Mouse (Mus musculus): Measurements from ENCODE around the gene Hjurp. TPM values are rescaled to one million over a fixed set of nuclear protein-coding genes. Genes with fewer than 3 reads are reported as not detected.

The Hjurp gene
- polyA plus RNA-seq, 2 experiments, result 38.0 to 61.0 TPM

DNA sequence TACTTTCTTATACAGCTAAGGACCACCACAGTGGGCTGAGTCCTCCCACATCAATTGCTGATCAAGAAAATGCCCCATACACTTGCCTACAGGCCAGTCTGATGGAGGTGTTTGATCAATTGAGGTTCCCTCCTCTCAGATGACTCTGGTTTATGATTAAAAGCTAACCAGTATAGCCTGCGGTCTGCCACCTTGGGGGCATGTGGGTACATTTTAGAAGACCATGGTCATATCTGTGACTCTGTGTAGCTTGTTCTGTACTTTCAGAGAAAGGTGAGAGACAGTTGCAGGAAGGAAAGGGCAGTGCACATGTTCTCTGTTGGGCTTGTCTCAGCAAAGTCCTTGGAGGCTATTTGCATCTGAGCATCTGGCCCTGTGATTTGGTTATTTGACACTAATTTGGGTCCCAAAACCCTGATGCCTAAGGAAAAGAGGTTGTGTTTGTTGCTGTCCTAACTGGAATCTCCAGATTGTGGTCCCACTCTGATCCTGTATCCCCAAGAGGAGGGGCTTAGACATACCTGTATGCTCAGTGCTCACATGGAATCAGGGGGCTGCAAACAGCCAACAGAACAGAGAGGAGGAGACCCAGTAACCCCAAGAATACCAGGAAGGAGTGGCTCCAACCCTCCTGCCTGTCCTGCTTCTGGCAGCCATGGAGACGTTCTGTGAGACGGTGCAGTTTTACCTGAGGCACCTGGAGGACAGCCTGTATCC, 44.6 kb downstream of the Hjurp start:
- no peak for DNase-seq (ENCODE audit: low read depth in 3 of 3, low spot score in 3 of 3)
- Histone ChIP-seq H3K4me3 (ENCODE audit: insufficient read depth in 1 of 2, low read depth in 2 of 2, low read length in 2 of 2) (no peak overlapping the region), H3K9me3 (ENCODE audit: control insufficient read depth, low read length) (peaks cover 31% of the 10 kb centered on the region), H3K4me1 (replicated peaks; ENCODE audit: control insufficient read depth in 2 of 2, insufficient read depth in 2 of 2, low read length in 1 of 2) (no peaks in the 10 kb centered on the region), H3K9ac (replicated peaks) (no peak overlapping the region), H3K4me2 (ENCODE audit: low read depth) (no peak overlapping the region), H3K36me3 (replicated peaks; ENCODE audit: control insufficient read depth, insufficient read depth, low read depth) (no peaks in the 10 kb centered on the region), H3K27ac (no peak overlapping the region), H3K27me3 (ENCODE audit: control insufficient read depth, insufficient read depth, low read length) (no peaks in the 10 kb centered on the region)
- no peak for TF ChIP-seq EP300 (IDR thresholded peaks at IDR 0.05; ENCODE audit: low read depth)
- no peak for TF ChIP-seq CTCF (IDR thresholded peaks at IDR 0.05; ENCODE audit: low read depth)
- WGBS (ENCODE audit: insufficient replicate concordance), result 43% methylated on average over 3 of the region's 3 CpGs
- ATAC-seq (ENCODE audit: insufficient read depth), result no peak

DNA sequence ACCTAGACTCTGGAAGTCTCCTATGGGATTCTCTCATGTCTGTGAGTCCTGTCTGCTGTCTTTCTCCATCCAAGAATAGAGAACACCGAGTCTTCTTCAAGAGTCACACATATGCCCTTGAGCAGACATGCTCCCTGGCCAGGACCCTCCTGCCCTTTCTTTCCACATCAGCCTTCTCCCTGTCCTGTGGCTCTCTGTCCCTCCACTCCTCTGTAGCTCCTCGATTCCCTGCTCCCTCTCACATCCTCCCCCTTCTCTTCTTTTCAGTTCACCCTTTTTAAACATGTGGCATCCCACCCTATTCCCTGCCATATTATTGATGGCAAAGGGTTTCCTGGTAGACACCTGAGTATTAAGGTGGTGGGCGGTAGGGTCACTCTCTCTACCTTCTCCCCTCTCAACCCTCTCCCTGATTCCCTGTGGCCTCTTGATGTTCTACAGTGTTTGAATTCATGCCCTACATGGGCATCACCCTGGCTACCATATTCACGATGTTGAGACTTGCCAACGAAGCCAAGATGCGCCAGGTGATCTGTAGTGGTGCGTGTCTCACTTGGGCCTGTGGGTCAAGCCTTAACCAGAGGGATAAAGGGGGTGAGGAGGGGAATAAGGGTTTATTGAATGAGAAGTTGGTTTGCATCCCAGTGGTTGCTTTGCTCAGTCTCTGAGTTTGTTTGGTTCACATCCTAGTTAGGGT, 45.5 kb downstream of the Hjurp start:
- ATAC-seq (ENCODE audit: insufficient read depth), result no peak
- H3K4me2 ChIP-seq (ENCODE audit: low read depth), result no peak overlapping the region
- no peak overlapping the region for H3K27ac ChIP-seq
- TF ChIP-seq EP300 (IDR thresholded peaks at IDR 0.05; ENCODE audit: low read depth) (no peak), CTCF (IDR thresholded peaks at IDR 0.05; ENCODE audit: low read depth) (no peak)
- H3K36me3 ChIP-seq (replicated peaks; ENCODE audit: control insufficient read depth, insufficient read depth, low read depth), result no peaks in the 10 kb centered on the region
- H3K27me3 ChIP-seq (ENCODE audit: control insufficient read depth, insufficient read depth, low read length), result no peaks in the 10 kb centered on the region
- H3K9me3 ChIP-seq (ENCODE audit: control insufficient read depth, low read length), result peaks cover 29% of the 10 kb centered on the region
- DNase-seq (ENCODE audit: low read depth in 3 of 3, low spot score in 3 of 3), result no peak
- WGBS (ENCODE audit: insufficient replicate concordance), result 44% methylated on average over 7 of the region's 7 CpGs
- H3K4me1 ChIP-seq (replicated peaks; ENCODE audit: control insufficient read depth in 2 of 2, insufficient read depth in 2 of 2, low read length in 1 of 2), result no peaks in the 10 kb centered on the region
- no peak overlapping the region for H3K4me3 ChIP-seq (ENCODE audit: insufficient read depth in 1 of 2, low read depth in 2 of 2, low read length in 2 of 2)
- H3K9ac ChIP-seq (replicated peaks), result no peak overlapping the region

DNA sequence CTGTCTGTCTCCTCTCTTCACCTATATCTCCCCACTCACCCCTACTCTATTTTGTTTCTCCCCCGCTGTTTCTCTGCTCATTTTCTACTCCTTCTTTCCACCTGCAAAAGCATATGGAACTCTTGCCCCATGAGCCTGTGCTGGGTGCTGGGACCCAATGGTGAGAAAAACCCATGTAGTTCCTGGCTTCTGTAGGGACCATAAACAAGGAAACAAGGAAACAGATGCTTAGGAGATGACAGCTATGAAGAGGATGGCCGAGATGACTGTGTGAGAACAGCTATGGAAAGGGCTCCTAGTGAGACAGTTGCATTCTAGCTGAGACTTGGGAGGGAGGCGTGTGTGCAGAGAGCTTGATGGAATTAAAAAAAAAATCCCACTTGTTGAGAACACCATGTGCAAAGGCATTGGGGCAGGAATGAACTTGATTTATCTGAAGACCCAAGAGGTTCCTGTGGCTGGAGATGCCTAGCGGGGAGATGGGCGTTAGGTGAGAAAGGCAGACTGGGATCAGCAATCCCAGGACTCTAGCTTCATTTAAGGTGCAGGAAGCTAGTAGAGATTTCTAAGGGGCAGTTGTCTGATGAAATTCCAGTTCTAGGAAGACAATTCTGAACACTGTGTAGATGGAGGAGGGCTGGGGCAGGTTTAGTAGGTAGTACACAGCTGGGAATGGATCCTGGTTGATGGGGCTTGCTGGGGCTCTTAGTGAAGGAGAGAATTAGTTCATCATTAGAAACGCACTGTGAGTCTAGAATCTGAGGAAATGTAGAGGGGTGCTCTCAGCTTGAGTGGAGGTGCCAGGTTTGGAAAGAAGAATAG, 46.2 kb downstream of the Hjurp start:
- WGBS (ENCODE audit: insufficient replicate concordance), result 53% methylated on average over 6 of the region's 6 CpGs
- Histone ChIP-seq H3K4me2 (ENCODE audit: low read depth) (no peak overlapping the region), H3K27me3 (ENCODE audit: control insufficient read depth, insufficient read depth, low read length) (no peaks in the 10 kb centered on the region), H3K27ac (no peak overlapping the region), H3K9me3 (ENCODE audit: control insufficient read depth, low read length) (peaks cover 29% of the 10 kb centered on the region), H3K36me3 (replicated peaks; ENCODE audit: control insufficient read depth, insufficient read depth, low read depth) (no peaks in the 10 kb centered on the region), H3K9ac (replicated peaks) (no peak overlapping the region), H3K4me1 (replicated peaks; ENCODE audit: control insufficient read depth in 2 of 2, insufficient read depth in 2 of 2, low read length in 1 of 2) (no peaks in the 10 kb centered on the region), H3K4me3 (ENCODE audit: insufficient read depth in 1 of 2, low read depth in 2 of 2, low read length in 2 of 2) (no peak overlapping the region)
- DNase-seq (ENCODE audit: low read depth in 3 of 3, low spot score in 3 of 3), result no peak
- TF ChIP-seq CTCF (IDR thresholded peaks at IDR 0.05; ENCODE audit: low read depth), result no peak
- no peak for TF ChIP-seq EP300 (IDR thresholded peaks at IDR 0.05; ENCODE audit: low read depth)
- ATAC-seq (ENCODE audit: insufficient read depth), result no peak

DNA sequence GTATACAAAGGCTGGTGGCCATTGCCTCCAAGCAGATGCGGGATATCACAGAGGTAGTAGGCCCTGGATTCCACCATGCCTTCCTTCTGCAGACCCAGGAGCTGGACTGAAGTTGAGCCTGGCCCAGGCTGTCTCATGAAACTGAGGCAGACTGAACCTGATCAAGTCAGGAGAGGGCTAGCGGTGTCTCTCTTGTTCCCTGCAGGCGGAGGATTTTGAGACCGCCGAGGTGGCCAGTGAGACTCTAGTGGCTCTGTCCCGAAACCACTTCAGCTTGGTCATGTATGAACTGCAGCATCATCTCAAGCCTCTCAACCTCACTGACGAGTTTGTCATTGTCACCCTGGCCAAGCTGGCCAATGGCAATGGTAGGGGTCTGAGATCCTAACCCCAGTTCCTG, 47.0 kb downstream of the Hjurp start:
- Histone ChIP-seq H3K9me3 (ENCODE audit: control insufficient read depth, low read length) (peaks cover 22% of the 10 kb centered on the region), H3K9ac (replicated peaks) (no peak overlapping the region), H3K4me3 (ENCODE audit: insufficient read depth in 1 of 2, low read depth in 2 of 2, low read length in 2 of 2) (no peak overlapping the region), H3K36me3 (replicated peaks; ENCODE audit: control insufficient read depth, insufficient read depth, low read depth) (no peaks in the 10 kb centered on the region), H3K27ac (no peak overlapping the region), H3K4me1 (replicated peaks; ENCODE audit: control insufficient read depth in 2 of 2, insufficient read depth in 2 of 2, low read length in 1 of 2) (no peaks in the 10 kb centered on the region), H3K4me2 (ENCODE audit: low read depth) (no peak overlapping the region), H3K27me3 (ENCODE audit: control insufficient read depth, insufficient read depth, low read length) (no peaks in the 10 kb centered on the region)
- TF ChIP-seq EP300 (IDR thresholded peaks at IDR 0.05; ENCODE audit: low read depth) (no peak), CTCF (IDR thresholded peaks at IDR 0.05; ENCODE audit: low read depth) (no peak)
- WGBS (ENCODE audit: insufficient replicate concordance), result 62% methylated on average over 7 of the region's 7 CpGs
- DNase-seq (ENCODE audit: low read depth in 3 of 3, low spot score in 3 of 3) (no peak), ATAC-seq (ENCODE audit: insufficient read depth) (no peak)

DNA sequence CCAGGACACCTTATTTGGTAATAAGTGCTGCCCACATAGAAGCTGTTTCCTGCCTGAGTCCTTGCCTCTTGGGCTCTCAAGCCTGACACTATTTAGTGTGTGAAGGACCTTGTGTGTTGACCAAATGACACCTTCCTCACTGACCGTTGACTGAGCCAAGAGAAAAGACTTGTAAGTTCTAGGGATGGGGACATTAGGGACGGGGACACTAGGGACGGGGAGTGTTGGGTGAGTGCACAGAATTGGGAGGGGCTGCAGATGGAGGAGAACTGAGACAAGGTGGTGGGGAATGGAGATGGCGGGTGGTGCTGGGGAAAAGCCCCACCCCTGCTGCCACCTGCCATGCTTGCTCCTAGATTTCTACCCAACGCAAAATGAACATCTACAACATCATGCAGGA, 47.4 kb downstream of the Hjurp start:
- DNase-seq (ENCODE audit: low read depth in 3 of 3, low spot score in 3 of 3) (no peak), ATAC-seq (ENCODE audit: insufficient read depth) (no peak)
- no peak for TF ChIP-seq CTCF (IDR thresholded peaks at IDR 0.05; ENCODE audit: low read depth)
- no peak for TF ChIP-seq EP300 (IDR thresholded peaks at IDR 0.05; ENCODE audit: low read depth)
- Histone ChIP-seq H3K4me3 (ENCODE audit: insufficient read depth in 1 of 2, low read depth in 2 of 2, low read length in 2 of 2) (no peak overlapping the region), H3K4me1 (replicated peaks; ENCODE audit: control insufficient read depth in 2 of 2, insufficient read depth in 2 of 2, low read length in 1 of 2) (no peaks in the 10 kb centered on the region), H3K27me3 (ENCODE audit: control insufficient read depth, insufficient read depth, low read length) (no peaks in the 10 kb centered on the region), H3K9me3 (ENCODE audit: control insufficient read depth, low read length) (peaks cover 18% of the 10 kb centered on the region), H3K36me3 (replicated peaks; ENCODE audit: control insufficient read depth, insufficient read depth, low read depth) (no peaks in the 10 kb centered on the region), H3K9ac (replicated peaks) (no peak overlapping the region), H3K4me2 (ENCODE audit: low read depth) (no peak overlapping the region), H3K27ac (no peak overlapping the region)
- WGBS (ENCODE audit: insufficient replicate concordance), result 54% methylated on average over 5 of the region's 5 CpGs
